Mouse (Mus musculus) limb, embryonic 14.5 days (tissue): ENCODE measurements at regions not wholly inside any gene's neighbourhood (a gene's known extent, or its start where the extent isn't known, plus 50 kb on each side); places are given as distances from the start of the nearest gene placed in this dataset.

ENCODE experiments used
- ATAC-seq: fragments of 200-750 bp; cut with Nextera tagmentation; 2 replicates; pipeline ENCODE4 v1.8.0; 2017; ENCODE audit warnings: low read depth, moderate number of reproducible peaks, moderate TSS enrichment; ENCODE audit not compliant: low FRiP score
- DNase-seq: peaks from one replicate; pipeline ENCODE4 v3.0.0-alpha.2; 2015; ENCODE audit warnings: low spot score
- H3K27ac ChIP-seq: fragments of 300-500 bp; sonication (generic); replicated peaks from 2 replicates; pipeline ENCODE4 v1.5.1; 2014; ENCODE audit warnings: low read depth, mild to moderate bottlenecking, low read length, moderate library complexity, mixed read lengths
- H3K27me3 ChIP-seq: fragments of 300-500 bp; sonication (generic); 2 replicates; pipeline ENCODE4 v1.6.1; 2014; ENCODE audit warnings: low read length, mixed read lengths; ENCODE audit not compliant: control insufficient read depth, insufficient read depth
- H3K36me3 ChIP-seq: fragments of 300-500 bp; sonication (generic); 2 replicates; pipeline ENCODE4 v1.6.1; 2014; ENCODE audit warnings: mild to moderate bottlenecking, low read length, moderate library complexity, mixed read lengths; ENCODE audit not compliant: control insufficient read depth, insufficient read depth
- H3K4me1 ChIP-seq: fragments of 300-500 bp; sonication (generic); 2 replicates; pipeline ENCODE4 v1.6.1; 2014; ENCODE audit warnings: antibody characterized with exemption, low read length, mixed read lengths; ENCODE audit not compliant: control insufficient read depth, insufficient read depth
- H3K4me2 ChIP-seq: fragments of 300-500 bp; sonication (generic); replicated peaks from 2 replicates; pipeline ENCODE4 v1.6.1; 2014; ENCODE audit warnings: low read depth, mild to moderate bottlenecking, low read length, moderate library complexity; ENCODE audit not compliant: severe bottlenecking
- H3K4me3 ChIP-seq: fragments of 300-500 bp; sonication (generic); replicated peaks from 2 replicates; pipeline ENCODE4 v1.5.1; 2014; ENCODE audit warnings: low read length
- H3K9ac ChIP-seq: fragments of 300-500 bp; sonication (generic); 2 replicates; pipeline ENCODE4 v1.6.1; 2014; ENCODE audit warnings: mild to moderate bottlenecking, low read depth, low read length, moderate library complexity; ENCODE audit not compliant: severe bottlenecking
- H3K9me3 ChIP-seq: fragments of 300-500 bp; sonication (generic); 2 replicates; pipeline ENCODE4 v1.6.1; 2016; ENCODE audit warnings: low read length; ENCODE audit not compliant: control insufficient read depth
- POLR2A ChIP-seq: fragments of 200-500 bp; IDR thresholded peaks from 2 replicates; pipeline ENCODE4 v1.8.0; 2012; ENCODE audit warnings: inconsistent platforms, mild to moderate bottlenecking, moderate library complexity, borderline replicate concordance; ENCODE audit not compliant: insufficient read depth, insufficient read length; ENCODE audit errors: extremely low read depth
- WGBS: fragments of 180-500 bp; shearing (Covaris S2); extraction: QIAGEN DNeasy Blood & Tissue Kit; methylation state at CpG from one replicate; pipeline ENCODE4 v1.1.7; 2014; 5-methylcytosine and 5-hydroxymethylcytosine counted together

GRCm38 (mm10) chr7:138472891-138473455, 75.4 kb upstream of the Tcerg1l start:
- no peak for ATAC-seq
- Histone ChIP-seq H3K4me1 (no peaks in the 10 kb centered on the region), H3K4me3 (no peak overlapping the region), H3K4me2 (no peak overlapping the region), H3K27ac (no peak overlapping the region), H3K27me3 (no peaks in the 10 kb centered on the region), H3K36me3 (no peaks in the 10 kb centered on the region), H3K9ac (no peak overlapping the region), H3K9me3 (no peaks in the 10 kb centered on the region)
- DNase-seq = no peak
- TF ChIP-seq POLR2A = no peak
- WGBS = 83% methylated on average over 2 of the region's 2 CpGs

GRCm38 (mm10) chr7:138472371-138472770, 74.8 kb upstream of the Tcerg1l start:
- H3K27me3 ChIP-seq = no peaks in the 10 kb centered on the region
- DNase-seq (no peak), ATAC-seq (no peak)
- 78% methylated on average over 5 of the region's 5 CpGs for WGBS
- no peaks in the 10 kb centered on the region for H3K36me3 ChIP-seq
- no peaks in the 10 kb centered on the region for H3K4me1 ChIP-seq
- no peak overlapping the region for H3K4me2 ChIP-seq
- H3K27ac ChIP-seq = no peak overlapping the region
- TF ChIP-seq POLR2A = no peak
- H3K9ac ChIP-seq = no peak overlapping the region
- no peaks in the 10 kb centered on the region for H3K9me3 ChIP-seq
- H3K4me3 ChIP-seq = no peak overlapping the region

GRCm38 (mm10) chr7:138469211-138469610, 71.7 kb upstream of the Tcerg1l start:
- DNase-seq (no peak), ATAC-seq (no peak)
- Histone ChIP-seq H3K9ac (no peak overlapping the region), H3K4me1 (no peaks in the 10 kb centered on the region), H3K4me3 (no peak overlapping the region), H3K27ac (no peak overlapping the region), H3K36me3 (no peaks in the 10 kb centered on the region), H3K27me3 (no peaks in the 10 kb centered on the region), H3K4me2 (no peak overlapping the region), H3K9me3 (no peaks in the 10 kb centered on the region)
- no peak for TF ChIP-seq POLR2A
- WGBS = 81% methylated on average over 4 of the region's 4 CpGs

GRCm38 (mm10) chr7:138468436-138468835, 70.9 kb upstream of the Tcerg1l start:
- Histone ChIP-seq H3K4me3 (no peak overlapping the region), H3K4me2 (no peak overlapping the region), H3K27ac (no peak overlapping the region), H3K9me3 (no peaks in the 10 kb centered on the region), H3K9ac (no peak overlapping the region), H3K4me1 (no peaks in the 10 kb centered on the region), H3K36me3 (no peaks in the 10 kb centered on the region), H3K27me3 (no peaks in the 10 kb centered on the region)
- DNase-seq (no peak), ATAC-seq (no peak)
- WGBS = 63% methylated on average over 2 of the region's 2 CpGs
- no peak for TF ChIP-seq POLR2A

- no peaks in the 10 kb centered on the region for H3K27me3 ChIP-seq
- no peak overlapping the region for H3K9ac ChIP-seq
- no peaks in the 10 kb centered on the region for H3K4me1 ChIP-seq
- ATAC-seq = no peak
- no peaks in the 10 kb centered on the region for H3K36me3 ChIP-seq
- TF ChIP-seq POLR2A = no peak
- H3K4me2 ChIP-seq = no peak overlapping the region
- no peaks in the 10 kb centered on the region for H3K9me3 ChIP-seq
- no peak overlapping the region for H3K4me3 ChIP-seq
- WGBS = 70% methylated on average over 2 of the region's 2 CpGs
- no peak overlapping the region for H3K27ac ChIP-seq
- DNase-seq = no peak
Measured at GRCm38 (mm10) chr7:138467981-138468380, 70.5 kb upstream of the Tcerg1l start.

- Histone ChIP-seq H3K9ac (no peak overlapping the region), H3K27me3 (no peaks in the 10 kb centered on the region), H3K36me3 (no peaks in the 10 kb centered on the region), H3K27ac (no peak overlapping the region), H3K4me3 (no peak overlapping the region), H3K4me2 (no peak overlapping the region), H3K9me3 (no peaks in the 10 kb centered on the region), H3K4me1 (no peaks in the 10 kb centered on the region)
- no peak for TF ChIP-seq POLR2A
- 75% methylated on average over 1 of the region's 1 CpGs for WGBS
- DNase-seq (no peak), ATAC-seq (no peak)
Measured at GRCm38 (mm10) chr7:138467386-138467785, 69.9 kb upstream of the Tcerg1l start.
